Mouse (Mus musculus): ENCODE measurements around the gene Tspan5.
A peak's percentile ranks its signal among the peaks of the same experiment; 100 is the strongest.

Tspan5 gene

GRCm38 (mm10) chr3:138813139-138813810 lies 71.3 kb downstream of the Tspan5 start:
- no peak for DNase-seq

- no peak for DNase-seq
Measured at GRCm38 (mm10) chr3:138814457-138814856, 72.5 kb downstream of the Tspan5 start.

GRCm38 (mm10) chr3:138815127-138815837 lies 73.3 kb downstream of the Tspan5 start:
- no peak for DNase-seq

GRCm38 (mm10) chr3:138816888-138817656 lies 75.1 kb downstream of the Tspan5 start:
- no peak for DNase-seq

GRCm38 (mm10) chr3:138819862-138820261 lies 77.9 kb downstream of the Tspan5 start:
- DNase-seq = no peak

GRCm38 (mm10) chr3:138820296-138820695 lies 78.3 kb downstream of the Tspan5 start:
- no peak for DNase-seq

- DNase-seq = peak; percentile 58
Measured at GRCm38 (mm10) chr3:138821886-138822445, 80.0 kb downstream of the Tspan5 start.

GRCm38 (mm10) chr3:138823857-138824256 lies 81.9 kb downstream of the Tspan5 start:
- peak; percentile 46 for DNase-seq

GRCm38 (mm10) chr3:138825296-138825695 lies 83.3 kb downstream of the Tspan5 start:
- DNase-seq = no peak

- no peak for DNase-seq
Measured at GRCm38 (mm10) chr3:138826243-138826800, 84.3 kb downstream of the Tspan5 start.

- no peak for DNase-seq
Measured at GRCm38 (mm10) chr3:138832827-138833517, 91.0 kb downstream of the Tspan5 start.

GRCm38 (mm10) chr3:138834174-138834573 lies 92.2 kb downstream of the Tspan5 start:
- no peak for DNase-seq

GRCm38 (mm10) chr3:138836937-138837336 lies 94.9 kb downstream of the Tspan5 start:
- DNase-seq = no peak

- DNase-seq = no peak
Measured at GRCm38 (mm10) chr3:138837651-138838050, 95.7 kb downstream of the Tspan5 start.

GRCm38 (mm10) chr3:138839656-138840055 lies 97.7 kb downstream of the Tspan5 start:
- DNase-seq = no peak

GRCm38 (mm10) chr3:138841288-138841687 lies 99.3 kb downstream of the Tspan5 start:
- no peak for DNase-seq

GRCm38 (mm10) chr3:138843180-138843579 lies 101.2 kb downstream of the Tspan5 start:
- DNase-seq = no peak

- DNase-seq = no peak
Measured at GRCm38 (mm10) chr3:138843641-138844040, 101.6 kb downstream of the Tspan5 start.

GRCm38 (mm10) chr3:138845820-138846219 lies 103.8 kb downstream of the Tspan5 start:
- no peak for DNase-seq

GRCm38 (mm10) chr3:138847809-138848208 lies 105.8 kb downstream of the Tspan5 start:
- no peak for DNase-seq

- no peak for DNase-seq
Measured at GRCm38 (mm10) chr3:138849755-138850301, 107.8 kb downstream of the Tspan5 start.

- DNase-seq = peak; percentile 62
Measured at GRCm38 (mm10) chr3:138851876-138852275, 109.9 kb downstream of the Tspan5 start.

Measured in embryo, embryonic 11 days (tissue).